Mouse (Mus musculus): Measurements from ENCODE around the gene 1700028J19Rik.

- TF ChIP-seq POLR2A (IDR thresholded peaks at IDR 0.05; ENCODE audit: borderline replicate concordance, insufficient read depth, low read length) (no peak), CTCF (IDR thresholded peaks at IDR 0.05; ENCODE audit: borderline replicate concordance, insufficient read depth, low read depth, low read length) (no peak)
Measured at GRCm38 (mm10) chr7:44240712-44241111, 5.8 kb downstream of the 1700028J19Rik start.

Data from cerebellum, adult 2 months (tissue).